Mouse (Mus musculus): ENCODE results near the gene Gm3248. TPM values are rescaled to one million over a fixed set of nuclear protein-coding genes. Genes with fewer than 3 reads are reported as not detected.
A peak's percentile ranks its signal among the peaks of the same experiment; 100 is the strongest.
"Not testable (repeated sequence)": the region's sequence is repeated elsewhere in the genome, so short reads cannot be mapped to it uniquely, and the experiment has no call there.

The Gm3248 gene
- 0.69 and 1.0 TPM in 2 replicates for polyA plus RNA-seq (2016; fragmentation: Nextera tagmentation; extraction: Ambion mirVana)

DNA sequence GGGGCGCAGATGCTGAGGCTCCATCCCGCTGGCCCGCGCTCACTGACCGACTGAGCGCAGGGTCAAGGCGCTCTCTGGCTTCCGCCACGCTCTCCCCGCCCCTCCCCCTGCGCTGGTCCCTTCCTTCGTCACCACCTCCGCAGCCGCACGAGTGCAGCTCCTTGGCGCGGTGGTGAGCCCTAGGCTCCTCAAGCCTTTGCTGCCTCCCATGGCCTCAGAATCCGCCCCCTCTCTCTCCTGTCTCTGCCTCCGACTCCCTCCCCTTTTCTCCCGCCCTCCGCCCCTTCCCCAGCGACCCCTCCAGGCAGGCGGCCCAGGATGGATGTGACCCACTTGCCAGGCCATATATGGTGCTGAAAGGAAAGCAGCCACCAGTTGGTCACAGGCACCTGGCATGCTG is at the start of gene Gm3248:
Gm3248 (minus strand) TSS at position 111 of the 400 bp plus-strand sequence.
- peak within 1 kb of the TSS; percentile 51 for H3K9ac ChIP-seq (replicated peaks)

DNA sequence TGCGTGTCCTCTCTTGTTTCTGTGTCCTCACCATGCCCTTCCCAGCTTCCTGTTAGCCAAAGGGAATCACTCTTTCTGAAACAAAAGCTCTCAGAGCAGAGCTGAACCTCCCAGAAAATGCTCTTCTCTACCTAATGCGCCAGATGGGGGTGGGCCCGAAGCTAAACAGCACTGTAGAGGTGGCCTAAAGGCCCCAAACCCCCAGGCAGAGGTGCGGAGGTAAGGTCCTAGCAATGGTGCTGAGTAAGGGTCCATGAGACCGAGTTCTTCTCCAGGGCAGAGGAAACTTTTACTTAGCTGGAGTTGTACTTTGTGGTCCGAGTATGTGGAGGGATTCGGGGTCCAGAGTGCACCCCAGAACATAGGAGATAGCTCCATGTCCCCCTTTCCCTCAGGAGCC is 25.6 kb upstream of the Gm3248 start:
- ATAC-seq (ENCODE audit: low FRiP score, low read depth); H3K36me3 ChIP-seq; H3K27me3 ChIP-seq; H3K4me3 ChIP-seq; H3K9me3 ChIP-seq; H3K27ac ChIP-seq (replicated peaks); H3K4me1 ChIP-seq; H3K4me2 ChIP-seq (replicated peaks); H3K9ac ChIP-seq (replicated peaks): not testable (repeated sequence)
- 82% methylated on average over 7 of the region's 7 CpGs for WGBS

More for the DNA sequence above, at the start of gene Gm3248:
- not testable (repeated sequence) for H3K27ac ChIP-seq (replicated peaks); H3K9me3 ChIP-seq; H3K4me1 ChIP-seq; H3K27me3 ChIP-seq; H3K36me3 ChIP-seq; ATAC-seq (ENCODE audit: low FRiP score, low read depth)
- under 1% methylated on average over 21 of the region's 23 CpGs for WGBS
- Histone ChIP-seq H3K4me3 (peak within 1 kb of the TSS; percentile 53), H3K4me2 (replicated peaks) (peak within 1 kb of the TSS; percentile 73)

DNA sequence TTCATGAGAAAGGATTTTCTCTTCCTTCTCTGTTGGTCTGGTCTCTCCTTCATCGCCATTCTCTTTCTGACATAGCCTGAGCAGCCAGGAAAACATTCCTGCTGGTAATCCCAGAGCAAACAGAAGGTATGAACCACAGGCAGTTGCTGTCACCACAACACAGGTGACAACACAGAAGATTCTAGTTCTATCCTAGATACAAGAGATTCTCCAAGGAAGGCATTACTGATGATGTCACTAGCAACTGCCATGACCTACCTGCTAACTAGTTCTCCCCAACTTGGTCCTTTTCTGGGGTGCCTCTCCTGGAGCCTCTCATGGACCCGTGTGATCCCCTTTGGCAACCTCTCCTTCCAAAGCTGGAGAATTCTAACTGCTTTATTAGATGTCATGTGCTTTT is 17.5 kb upstream of the Gm3248 start, which contains the start of gene Gm3453:
Gm3453 (minus strand) TSS at position 101 of the 400 bp plus-strand sequence.
- H3K36me3 ChIP-seq; H3K4me2 ChIP-seq (replicated peaks); ATAC-seq (ENCODE audit: low FRiP score, low read depth); H3K4me3 ChIP-seq; H3K4me1 ChIP-seq; H3K27ac ChIP-seq (replicated peaks); H3K9ac ChIP-seq (replicated peaks); H3K27me3 ChIP-seq; H3K9me3 ChIP-seq: not testable (repeated sequence)
- 73% methylated on average over 2 of the region's 2 CpGs for WGBS

DNA sequence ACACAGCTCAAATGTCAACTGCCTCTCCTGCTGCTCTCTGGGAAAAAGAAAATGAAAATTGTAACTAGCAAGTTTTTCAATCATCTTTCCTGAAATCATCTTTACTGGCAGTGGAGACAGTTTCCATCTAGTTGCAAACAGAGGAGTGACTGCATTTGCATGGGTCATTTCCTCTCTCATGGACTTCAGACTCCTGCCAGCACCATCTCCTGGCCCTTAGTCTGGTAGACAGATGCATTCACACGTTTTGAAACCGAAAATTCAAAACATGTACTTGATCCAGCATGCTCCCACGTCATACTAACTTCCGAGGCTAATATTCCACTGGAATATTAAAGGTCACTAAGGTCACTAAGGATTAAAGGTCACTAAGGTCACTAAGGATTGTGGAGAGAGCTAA is 896 bp upstream of the Gm3248 start:
- not testable (repeated sequence) for H3K27me3 ChIP-seq; H3K4me1 ChIP-seq; H3K9ac ChIP-seq (replicated peaks); ATAC-seq (ENCODE audit: low FRiP score, low read depth); H3K4me3 ChIP-seq; H3K4me2 ChIP-seq (replicated peaks); H3K27ac ChIP-seq (replicated peaks); H3K36me3 ChIP-seq; H3K9me3 ChIP-seq
- WGBS, result 15% methylated on average over 4 of the region's 4 CpGs

DNA sequence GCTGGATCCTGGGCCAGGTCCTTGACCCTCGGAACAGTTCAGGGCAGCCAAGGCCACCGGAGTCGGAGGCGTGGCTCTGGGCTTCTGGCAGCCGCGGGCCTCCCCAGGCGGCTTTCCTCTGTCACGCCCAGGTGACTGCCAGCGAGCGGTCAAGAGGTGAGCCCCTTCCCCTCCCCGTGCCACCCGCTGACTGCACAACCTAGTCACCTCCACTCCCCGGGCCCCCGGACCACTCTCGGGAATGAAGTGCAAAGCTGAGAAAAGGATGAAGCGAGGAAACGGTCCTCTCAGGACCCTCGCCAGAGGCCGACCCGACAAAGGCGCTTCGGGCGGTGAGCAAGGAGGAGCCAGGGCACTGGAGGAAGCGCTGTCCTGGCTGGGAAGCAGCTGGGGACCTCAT is 443 bp downstream of the Gm3248 start:
- H3K9me3 ChIP-seq; H3K36me3 ChIP-seq; H3K27ac ChIP-seq (replicated peaks); H3K4me1 ChIP-seq; H3K27me3 ChIP-seq: not testable (repeated sequence)
- Histone ChIP-seq H3K9ac (replicated peaks) (peak overlapping the region; percentile 51; the same call in 1 of the 2 replicates), H3K4me2 (replicated peaks) (peak overlapping the region; percentile 73), H3K4me3 (peak overlapping the region; percentile 53)
- 1% methylated on average over 20 of the region's 24 CpGs for WGBS
- peak; percentile 58; the same call in 1 of the 2 replicates for ATAC-seq (ENCODE audit: low FRiP score, low read depth)

DNA sequence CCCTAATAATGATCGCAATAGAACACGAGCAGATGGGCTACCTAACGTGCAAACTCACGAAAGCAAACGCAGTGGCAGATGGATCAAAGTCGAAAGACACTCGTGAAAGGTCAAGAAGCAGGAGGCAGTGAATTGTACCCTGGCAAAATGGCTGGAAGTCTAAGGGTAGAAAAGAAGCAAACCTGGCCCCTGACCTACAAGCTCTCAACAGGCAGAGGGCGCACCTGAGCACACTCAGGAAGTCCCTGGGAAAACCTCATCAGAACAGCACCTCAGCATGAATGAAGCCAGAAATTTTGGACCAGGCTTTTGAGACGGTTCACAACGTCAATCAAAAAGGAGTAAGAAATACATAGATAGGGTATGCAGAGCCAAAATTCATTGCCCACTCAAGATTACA is 1.1 kb downstream of the Gm3248 start:
- not testable (repeated sequence) for H3K4me3 ChIP-seq; ATAC-seq (ENCODE audit: low FRiP score, low read depth); H3K9ac ChIP-seq (replicated peaks); H3K27ac ChIP-seq (replicated peaks); H3K4me1 ChIP-seq; H3K9me3 ChIP-seq; H3K27me3 ChIP-seq; H3K36me3 ChIP-seq; H3K4me2 ChIP-seq (replicated peaks)
- 13% methylated on average over 5 of the region's 10 CpGs for WGBS

DNA sequence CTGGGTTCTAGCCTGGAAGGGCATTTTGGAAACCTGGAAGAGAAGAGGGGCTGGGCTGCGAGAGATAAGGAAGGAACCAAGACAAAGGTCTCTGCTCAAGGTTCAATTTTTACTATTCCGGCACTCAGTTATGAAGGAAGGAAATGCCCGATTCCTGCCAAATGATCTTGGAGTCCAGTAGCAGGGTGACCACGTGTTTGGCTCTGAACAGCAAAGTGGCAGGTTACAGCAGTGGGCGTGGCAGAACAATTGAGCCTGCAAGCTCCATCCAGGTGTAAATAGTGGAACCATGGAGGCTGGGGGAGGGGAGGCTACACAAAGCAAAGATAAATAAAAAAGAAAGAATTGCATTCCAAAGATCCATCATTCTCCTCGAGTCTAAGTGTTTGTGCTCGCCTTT is 38.3 kb downstream of the Gm3248 start:
- H3K27me3 ChIP-seq; H3K4me3 ChIP-seq; H3K27ac ChIP-seq (replicated peaks); H3K36me3 ChIP-seq; ATAC-seq (ENCODE audit: low FRiP score, low read depth); H3K9ac ChIP-seq (replicated peaks); H3K9me3 ChIP-seq; H3K4me2 ChIP-seq (replicated peaks); H3K4me1 ChIP-seq: not testable (repeated sequence)
- 84% methylated on average over 7 of the region's 7 CpGs for WGBS

DNA sequence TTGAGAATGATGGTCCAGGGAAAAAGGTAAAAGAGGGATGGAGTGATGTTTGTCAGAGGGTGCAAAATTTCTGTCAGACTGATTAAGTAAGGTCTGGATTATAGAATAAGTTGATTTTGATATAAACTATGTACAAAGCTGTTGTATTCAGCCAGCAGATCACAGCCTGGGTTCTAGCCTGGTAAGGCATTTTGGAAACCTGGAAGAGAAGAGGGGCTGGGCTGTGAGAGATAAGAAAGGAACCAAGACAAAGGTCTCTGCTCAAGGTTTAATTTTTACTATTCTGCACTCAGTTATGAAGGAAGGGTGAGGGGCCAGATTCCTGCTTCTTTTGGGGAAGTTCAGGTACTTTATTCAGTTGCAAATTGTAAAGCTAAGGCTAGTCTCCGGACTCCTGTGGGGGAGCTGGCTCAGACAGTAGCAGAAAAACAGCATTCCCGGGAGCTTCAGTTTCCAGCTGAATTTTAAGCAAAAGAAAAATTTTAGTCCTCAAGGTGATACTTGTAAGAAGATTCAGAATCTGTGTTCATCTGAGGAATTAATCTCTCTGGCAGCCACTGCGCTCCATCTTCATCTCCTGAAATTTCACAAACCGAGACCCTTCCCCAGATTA is 43.1 kb downstream of the Gm3248 start:
- not testable (repeated sequence) for H3K9ac ChIP-seq (replicated peaks)

DNA sequence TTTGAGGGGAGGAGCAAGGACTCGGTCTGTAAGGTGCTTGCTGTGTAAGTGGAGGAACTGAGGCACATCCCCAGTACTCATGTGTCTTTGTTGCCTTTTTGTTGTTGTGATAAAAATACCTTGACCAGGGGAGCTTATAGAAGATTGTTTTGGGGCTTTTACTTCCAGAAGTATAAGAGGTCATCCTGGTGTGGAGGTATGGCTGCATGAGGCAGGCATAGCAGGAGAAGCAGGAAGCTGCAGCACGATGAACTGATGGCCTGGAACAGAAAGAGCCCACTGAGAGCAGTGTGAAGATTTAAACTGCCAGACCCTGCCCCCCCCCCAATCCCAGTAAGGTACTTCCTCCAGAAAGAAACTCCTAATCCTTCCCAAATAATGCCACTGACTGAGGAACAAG is 47.8 kb downstream of the Gm3248 start:
- 83% methylated on average over 2 of the region's 2 CpGs for WGBS
- not testable (repeated sequence) for H3K9ac ChIP-seq (replicated peaks); H3K27me3 ChIP-seq; ATAC-seq (ENCODE audit: low FRiP score, low read depth); H3K36me3 ChIP-seq; H3K27ac ChIP-seq (replicated peaks); H3K9me3 ChIP-seq; H3K4me3 ChIP-seq; H3K4me2 ChIP-seq (replicated peaks); H3K4me1 ChIP-seq

More for the DNA sequence above, 43.1 kb downstream of the Gm3248 start:
- WGBS, result 74% methylated on average over 4 of the region's 4 CpGs
- H3K27ac ChIP-seq (replicated peaks); H3K9me3 ChIP-seq; H3K4me1 ChIP-seq; ATAC-seq (ENCODE audit: low FRiP score, low read depth); H3K4me3 ChIP-seq; H3K4me2 ChIP-seq (replicated peaks); H3K27me3 ChIP-seq; H3K36me3 ChIP-seq: not testable (repeated sequence)

Other genes starting within 250 kb of the Gm3248 start
- 0.75 TPM in 1 of 2 replicates, not detected in the other for gene Gm3373, start 220.2 kb downstream of the Gm3248 start, polyA plus RNA-seq (2016; fragmentation: Nextera tagmentation; extraction: Ambion mirVana)
- 0.92 and 1.8 TPM in 2 replicates for gene Gm3383, start 153.8 kb downstream of the Gm3248 start, polyA plus RNA-seq (2016; fragmentation: Nextera tagmentation; extraction: Ambion mirVana)
- not detected in 2 replicates for gene Gm3424, start 131.4 kb downstream of the Gm3248 start, polyA plus RNA-seq (2016; fragmentation: Nextera tagmentation; extraction: Ambion mirVana)
- gene Gm8237, start 81.4 kb downstream of the Gm3248 start, polyA plus RNA-seq (2016; fragmentation: Nextera tagmentation; extraction: Ambion mirVana), result 0.09 and 0.26 TPM in 2 replicates
- gene Gm3453, start 17.4 kb upstream of the Gm3248 start, polyA plus RNA-seq (2016; fragmentation: Nextera tagmentation; extraction: Ambion mirVana), result not detected in 2 replicates
- not detected in 2 replicates for gene Gm6337, start 96.5 kb upstream of the Gm3248 start, polyA plus RNA-seq (2016; fragmentation: Nextera tagmentation; extraction: Ambion mirVana)
- 0.68 and 0.75 TPM in 2 replicates for gene Gm8206, start 132.2 kb upstream of the Gm3248 start, polyA plus RNA-seq (2016; fragmentation: Nextera tagmentation; extraction: Ambion mirVana)
- gene Gm3468, start 146.9 kb upstream of the Gm3248 start, polyA plus RNA-seq (2016; fragmentation: Nextera tagmentation; extraction: Ambion mirVana), result 2.4 and 2.5 TPM in 2 replicates
- not detected in 2 replicates for gene Gm3476, start 164.1 kb upstream of the Gm3248 start, polyA plus RNA-seq (2016; fragmentation: Nextera tagmentation; extraction: Ambion mirVana)